25 mouse cellular contexts compared by ENCODE assay signal in genomic region chr11:74597283-74597989, GRCm38 (mm10). TPM values are rescaled to one million over a fixed set of nuclear protein-coding genes. Genes with fewer than 3 reads are reported as not detected.
DNase-seq lines count a peak whose midpoint lies in the region; ATAC-seq and TF ChIP-seq lines count a peak whose summit lies in the region.
"Had no signal": no experiment of that assay in that cellular context is flagged by ENCODE, and none has a peak within 500 bp of the region (broad histone marks: within the 10 kb centered on the region; RNA-seq: fewer than 3 reads in every experiment).

No protein-coding gene starts in this region.

- H3K27me3 ChIP-seq in heart, embryonic 12.5 days (replicated peaks) = peaks cover 6% of the 10 kb centered on the region; the same call in 1 of the 2 replicates
- H3K27me3 ChIP-seq in intestine, postnatal 0 days (replicated peaks; ENCODE audit: control insufficient read depth, insufficient read depth, low read length) = peaks cover 5% of the 10 kb centered on the region; the same call in 1 of the 2 replicates
- no peaks in the 10 kb centered on the region for H3K27me3 ChIP-seq in stomach, embryonic 14.5 days (ENCODE audit: control insufficient read depth, insufficient read depth, low read length)
- no peaks in the 10 kb centered on the region for H3K27me3 ChIP-seq in stomach, postnatal 0 days (ENCODE audit: control insufficient read depth, insufficient read depth, low read length)
- H3K27me3 ChIP-seq in hindbrain, postnatal 0 days (ENCODE audit: insufficient read depth, low read length) = no peaks in the 10 kb centered on the region
- H3K27me3 ChIP-seq: Patski had no signal

- H3K36me3 ChIP-seq in heart, embryonic 12.5 days = no peaks in the 10 kb centered on the region
- H3K36me3 ChIP-seq in intestine, postnatal 0 days (ENCODE audit: control insufficient read depth, insufficient read depth) = no peaks in the 10 kb centered on the region
- H3K36me3 ChIP-seq in stomach, embryonic 14.5 days (ENCODE audit: control insufficient read depth, insufficient read depth, low read length) = no peaks in the 10 kb centered on the region
- H3K36me3 ChIP-seq in stomach, postnatal 0 days (ENCODE audit: control insufficient read depth, insufficient read depth, low read length) = no peaks in the 10 kb centered on the region
- H3K36me3 ChIP-seq in hindbrain, postnatal 0 days (ENCODE audit: insufficient read depth, low read length) = no peaks in the 10 kb centered on the region
- H3K36me3 ChIP-seq: forebrain, embryonic 10.5 days; heart, embryonic 15.5 days had no signal

- TF ChIP-seq CTCF in intestine, postnatal 0 days (IDR thresholded peaks at IDR 0.05; ENCODE audit: low read depth) = peak; percentile 16; the same call in 1 of the 2 replicates
- no peak for TF ChIP-seq CTCF in stomach, postnatal 0 days (IDR thresholded peaks at IDR 0.05; ENCODE audit: low read depth)
- no peak for TF ChIP-seq CTCF in hindbrain, postnatal 0 days (IDR thresholded peaks at IDR 0.05; ENCODE audit: low read depth)

- no peak overlapping the region for H3K4me2 ChIP-seq in heart, embryonic 12.5 days
- no peak overlapping the region for H3K4me2 ChIP-seq in intestine, postnatal 0 days (replicated peaks; ENCODE audit: low read depth)
- H3K4me2 ChIP-seq in stomach, embryonic 14.5 days (replicated peaks; ENCODE audit: low read depth, low read length) = no peak overlapping the region
- no peak overlapping the region for H3K4me2 ChIP-seq in stomach, postnatal 0 days (replicated peaks; ENCODE audit: low read depth)
- H3K4me2 ChIP-seq in hindbrain, postnatal 0 days (ENCODE audit: low read depth, low read length) = no peak overlapping the region
- H3K4me2 ChIP-seq: forebrain, embryonic 13.5 days; heart, embryonic 11.5 days; heart, embryonic 15.5 days; hindbrain, embryonic 14.5 days had no signal

- H3K9me3 ChIP-seq in heart, embryonic 12.5 days (replicated peaks) = 0 out of 2 replicates have a peak, but pooled peaks cover 9% of the 10 kb centered on the region
- H3K9me3 ChIP-seq in intestine, postnatal 0 days (ENCODE audit: control insufficient read depth) = no peaks in the 10 kb centered on the region; the same call in 1 of the 2 replicates
- peaks cover 4% of the 10 kb centered on the region; the same call in 1 of the 2 replicates for H3K9me3 ChIP-seq in stomach, embryonic 14.5 days (ENCODE audit: control insufficient read depth, low read depth, low read length)
- no peaks in the 10 kb centered on the region for H3K9me3 ChIP-seq in stomach, postnatal 0 days (ENCODE audit: control insufficient read depth, low read length)
- H3K9me3 ChIP-seq in hindbrain, postnatal 0 days (ENCODE audit: low read length) = no peaks in the 10 kb centered on the region
- H3K9me3 ChIP-seq: forebrain, embryonic 10.5 days; forebrain, embryonic 13.5 days; heart, embryonic 15.5 days had no signal

- H3K4me1 ChIP-seq in heart, embryonic 12.5 days (replicated peaks) = no peaks in the 10 kb centered on the region
- no peaks in the 10 kb centered on the region for H3K4me1 ChIP-seq in intestine, postnatal 0 days (replicated peaks; ENCODE audit: control insufficient read depth, insufficient read depth, low read length)
- H3K4me1 ChIP-seq in stomach, embryonic 14.5 days (ENCODE audit: control insufficient read depth, insufficient read depth, low read length) = no peaks in the 10 kb centered on the region
- H3K4me1 ChIP-seq in stomach, postnatal 0 days (replicated peaks; ENCODE audit: control insufficient read depth, insufficient read depth) = no peaks in the 10 kb centered on the region
- H3K4me1 ChIP-seq in hindbrain, postnatal 0 days (ENCODE audit: insufficient read depth, low read length) = no peaks in the 10 kb centered on the region
- H3K4me1 ChIP-seq: forebrain, embryonic 10.5 days; forebrain, embryonic 13.5 days; heart, embryonic 15.5 days had no signal

- WGBS in heart, embryonic 12.5 days = 64% methylated on average over 4 of the region's 4 CpGs
- WGBS in intestine, postnatal 0 days = 30% methylated on average over 4 of the region's 4 CpGs
- 54% methylated on average over 4 of the region's 4 CpGs for WGBS in stomach, embryonic 14.5 days
- WGBS in stomach, postnatal 0 days = 47% methylated on average over 4 of the region's 4 CpGs
- 86% methylated on average over 4 of the region's 4 CpGs for WGBS in hindbrain, postnatal 0 days

- ATAC-seq in heart, embryonic 12.5 days (ENCODE audit: insufficient number of reproducible peaks, low FRiP score) = 0 out of 2 replicates have a peak, but pooled peaks have one; percentile 15
- ATAC-seq in intestine, postnatal 0 days = peak; percentile 93
- ATAC-seq in stomach, embryonic 14.5 days (ENCODE audit: insufficient number of reproducible peaks, insufficient read depth, low FRiP score, low read depth) = peak; percentile 80
- ATAC-seq in stomach, postnatal 0 days (ENCODE audit: low FRiP score, low TSS enrichment) = peak; percentile 82
- no peak for ATAC-seq in hindbrain, postnatal 0 days
- ATAC-seq: forebrain, embryonic 13.5 days; Patski had no signal

- H3K4me3 ChIP-seq in heart, embryonic 12.5 days = no peak overlapping the region
- H3K4me3 ChIP-seq in intestine, postnatal 0 days (ENCODE audit: low read depth, low read length) = no peak overlapping the region
- H3K4me3 ChIP-seq in stomach, embryonic 14.5 days (ENCODE audit: low read depth, low read length) = no peak overlapping the region
- no peak overlapping the region for H3K4me3 ChIP-seq in stomach, postnatal 0 days (ENCODE audit: low read depth, low read length)
- no peak overlapping the region for H3K4me3 ChIP-seq in hindbrain, postnatal 0 days (ENCODE audit: low read length)
- H3K4me3 ChIP-seq: forebrain, embryonic 10.5 days; forebrain, embryonic 13.5 days; gastrocnemius, adult 2 months; heart, embryonic 15.5 days had no signal

- no peak for TF ChIP-seq EP300 in stomach, postnatal 0 days (optimal IDR thresholded peaks at IDR 0.05)

- H3K9ac ChIP-seq in heart, embryonic 12.5 days = no peak overlapping the region
- no peak overlapping the region for H3K9ac ChIP-seq in intestine, postnatal 0 days (ENCODE audit: low read depth, low read length)
- no peak overlapping the region for H3K9ac ChIP-seq in stomach, embryonic 14.5 days (replicated peaks; ENCODE audit: low read depth, low read length)
- no peak overlapping the region for H3K9ac ChIP-seq in stomach, postnatal 0 days (ENCODE audit: low read length)
- no peak overlapping the region for H3K9ac ChIP-seq in hindbrain, postnatal 0 days (replicated peaks; ENCODE audit: low read length)
- H3K9ac ChIP-seq: forebrain, embryonic 13.5 days; heart, embryonic 15.5 days; hindbrain, embryonic 14.5 days had no signal

- H3K27ac ChIP-seq in heart, embryonic 12.5 days (ENCODE audit: poor library complexity, severe bottlenecking) = no peak overlapping the region
- H3K27ac ChIP-seq in intestine, postnatal 0 days (ENCODE audit: low read depth, low read length) = no peak overlapping the region
- H3K27ac ChIP-seq in stomach, embryonic 14.5 days (ENCODE audit: low read length) = no peak overlapping the region; the same call in 1 of the 2 replicates
- H3K27ac ChIP-seq in stomach, postnatal 0 days (replicated peaks) = no peak overlapping the region
- no peak overlapping the region for H3K27ac ChIP-seq in hindbrain, postnatal 0 days
- H3K27ac ChIP-seq: forebrain, embryonic 10.5 days; forebrain, embryonic 13.5 days; gastrocnemius, adult 2 months; heart, embryonic 15.5 days; hindbrain, embryonic 14.5 days had no signal

- DNase-seq in heart, postnatal 4 days = no peak
- DNase-seq in stomach, postnatal 0 days (ENCODE audit: low spot score) = peak; percentile 33
- no peak for DNase-seq in frontal cortex, adult 2 months (ENCODE audit: extremely low spot score in 1 of 2, low spot score in 1 of 2)
- DNase-seq in hindbrain, postnatal 0 days (ENCODE audit: low spot score) = no peak
- DNase-seq in retina, embryonic 14.5 days (ENCODE audit: low spot score) = no peak
- DNase-seq: adrenal gland, postnatal 14 days; cerebellum, adult 11-12 months; cerebellum, adult 8-10 months; cerebellum, postnatal 10 days; cerebellum, postnatal 36 days; gastrocnemius, adult 2 months; gastrocnemius, postnatal 14 days; heart, adult 11 months; heart, postnatal 10 days; heart, postnatal 36 days; kidney, adult 11 months had no signal

RNA-seq across cellular contexts. Expression of gene Rap1gap2, which starts 13.3 kb away (rescaled TPM):
- 9.1 and 9.3 TPM in 2 replicates for polyA plus RNA-seq in heart, embryonic 12.5 days (2016; fragmentation: Nextera tagmentation; extraction: Ambion mirVana)
- 10 to 100 TPM; 47.8 to 53.8 TPM for total RNA-seq in heart, postnatal 4 days (2021)
- polyA plus RNA-seq in intestine, postnatal 0 days (2015; fragmentation: Nextera tagmentation; extraction: Ambion mirVana) = 7.9 and 9.2 TPM in 2 replicates
- 5.6 and 6.6 TPM in 2 replicates for polyA plus RNA-seq in stomach, embryonic 14.5 days (2014; fragmentation: Nextera tagmentation; extraction: Ambion mirVana)
- 7.6 and 8.2 TPM in 2 replicates for polyA plus RNA-seq in stomach, postnatal 0 days (2015; fragmentation: Nextera tagmentation; extraction: Ambion mirVana)
- 114 and 115 TPM in 2 replicates for polyA plus RNA-seq in frontal cortex, adult 2 months (2012; rRNA removed)
- total RNA-seq in hindbrain, postnatal 0 days (2014; rRNA removed) = 48.5 and 55.5 TPM in 2 replicates
- polyA plus RNA-seq in hindbrain, postnatal 0 days (2015; fragmentation: Nextera tagmentation; extraction: Ambion mirVana) = 9.9 and 11.1 TPM in 2 replicates

RNA-seq across cellular contexts. Expression of gene Ccdc92b, which starts 22.0 kb away (rescaled TPM):
- polyA plus RNA-seq in heart, embryonic 12.5 days (2016; fragmentation: Nextera tagmentation; extraction: Ambion mirVana) = 3.5 and 4.0 TPM in 2 replicates
- total RNA-seq in heart, postnatal 4 days (2021) = under 1 TPM; 0.60 to 0.72 TPM
- polyA plus RNA-seq in intestine, postnatal 0 days (2015; fragmentation: Nextera tagmentation; extraction: Ambion mirVana) = 0.25 and 0.35 TPM in 2 replicates
- 0.61 and 0.86 TPM in 2 replicates for polyA plus RNA-seq in stomach, embryonic 14.5 days (2014; fragmentation: Nextera tagmentation; extraction: Ambion mirVana)
- 0.55 and 0.62 TPM in 2 replicates for polyA plus RNA-seq in stomach, postnatal 0 days (2015; fragmentation: Nextera tagmentation; extraction: Ambion mirVana)
- 19.5 and 19.9 TPM in 2 replicates for polyA plus RNA-seq in frontal cortex, adult 2 months (2012; rRNA removed)
- total RNA-seq in hindbrain, postnatal 0 days (2014; rRNA removed) = 16.8 and 19.5 TPM in 2 replicates
- 3.4 TPM in 2 replicates for polyA plus RNA-seq in hindbrain, postnatal 0 days (2015; fragmentation: Nextera tagmentation; extraction: Ambion mirVana)

RNA-seq across cellular contexts. Expression of gene Cluh, which starts 51.9 kb away (rescaled TPM):
- 70.0 and 71.3 TPM in 2 replicates for polyA plus RNA-seq in heart, embryonic 12.5 days (2016; fragmentation: Nextera tagmentation; extraction: Ambion mirVana)
- total RNA-seq in heart, postnatal 4 days (2021) = 100 to 1,000 TPM; 220 to 229 TPM
- 21.4 and 23.1 TPM in 2 replicates for polyA plus RNA-seq in intestine, postnatal 0 days (2015; fragmentation: Nextera tagmentation; extraction: Ambion mirVana)
- 24.0 and 24.4 TPM in 2 replicates for polyA plus RNA-seq in stomach, embryonic 14.5 days (2014; fragmentation: Nextera tagmentation; extraction: Ambion mirVana)
- 17.8 and 19.9 TPM in 2 replicates for polyA plus RNA-seq in stomach, postnatal 0 days (2015; fragmentation: Nextera tagmentation; extraction: Ambion mirVana)
- polyA plus RNA-seq in frontal cortex, adult 2 months (2012; rRNA removed) = 52.6 and 54.6 TPM in 2 replicates
- total RNA-seq in hindbrain, postnatal 0 days (2014; rRNA removed) = 87.1 and 132 TPM in 2 replicates
- polyA plus RNA-seq in hindbrain, postnatal 0 days (2015; fragmentation: Nextera tagmentation; extraction: Ambion mirVana) = 18.7 and 21.3 TPM in 2 replicates
